In the genomic region with DNA sequence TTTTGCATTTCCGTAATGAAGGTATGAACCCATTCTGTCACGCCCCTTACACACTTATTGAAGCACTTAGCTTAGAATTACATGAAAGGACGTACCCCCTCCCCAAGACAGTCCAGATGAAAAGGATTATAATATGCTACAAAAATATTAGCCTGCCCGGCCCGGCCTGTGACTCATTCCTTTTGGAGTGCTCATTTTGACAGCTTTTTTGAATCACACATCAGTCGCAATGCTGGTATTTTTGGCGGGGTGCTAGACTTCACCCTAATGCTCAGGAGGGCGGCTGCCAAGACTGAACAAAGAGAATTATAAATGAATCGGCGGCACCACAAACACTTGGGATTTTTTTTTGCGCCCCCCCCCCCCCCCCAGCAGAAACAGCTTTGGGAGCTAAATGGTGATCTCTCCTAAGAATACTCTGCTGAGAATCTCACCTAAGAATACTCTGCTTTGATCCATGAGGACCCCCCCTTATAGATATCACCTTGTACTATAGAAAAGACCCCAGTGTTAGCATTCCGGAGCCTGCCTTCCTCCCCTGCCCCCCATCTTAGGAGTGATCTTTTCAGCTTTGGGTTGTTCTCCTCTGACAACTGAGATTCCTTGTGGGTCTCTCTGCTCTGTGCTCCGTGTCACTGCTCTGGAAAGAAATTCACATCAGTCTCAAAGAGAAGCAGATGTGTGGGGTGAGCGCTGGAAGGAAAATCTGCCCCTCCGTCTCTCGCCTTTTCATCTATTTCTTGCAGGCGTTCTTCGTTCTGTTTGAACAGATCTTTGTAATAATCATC, we compare ENCODE assay signal across 9 mouse cellular contexts. TPM values are rescaled to one million over a fixed set of nuclear protein-coding genes. Genes with fewer than 3 reads are reported as not detected.
A peak's percentile ranks its signal among the peaks of the same experiment; 100 is the strongest.
DNase-seq lines count a peak whose midpoint lies in the region; ATAC-seq and TF ChIP-seq lines count a peak whose summit lies in the region.
"Had no signal": no experiment of that assay in that cellular context is flagged by ENCODE, and none has a peak within 500 bp of the region (broad histone marks: within the 10 kb centered on the region; RNA-seq: fewer than 3 reads in every experiment).

No protein-coding gene starts in this region.

- 0 out of 2 replicates have a peak overlapping the region, but pooled peaks have one; percentile 20 for H3K4me2 ChIP-seq in stomach, postnatal 0 days (replicated peaks; ENCODE audit: low read depth)

- peak; percentile 41 for DNase-seq in gastrocnemius, adult 2 months
- no peak for DNase-seq in gastrocnemius, adult 18-20 months (ENCODE audit: low spot score)
- peak; percentile 33 for DNase-seq in right cerebral cortex, adult 2 months (ENCODE audit: low spot score in 2 of 2)
- DNase-seq in right cerebral cortex, postnatal 4 days, result no peak
- peak; percentile 23 to 47 for DNase-seq in layer of hippocampus, postnatal 10 days (ENCODE audit: low spot score in 2 of 2)
- no peak for DNase-seq in stomach, postnatal 0 days (ENCODE audit: low spot score)
- no peak for DNase-seq in left cerebral cortex, postnatal 4 days
- no peak for DNase-seq in urinary bladder, postnatal 25 days (ENCODE audit: low spot score)
- DNase-seq: kidney, postnatal 25 days had no signal

- no peaks in the 10 kb centered on the region for H3K27me3 ChIP-seq in stomach, postnatal 0 days (ENCODE audit: control insufficient read depth, insufficient read depth, low read length)

- H3K36me3 ChIP-seq in stomach, postnatal 0 days (ENCODE audit: control insufficient read depth, insufficient read depth, low read length), result no peaks in the 10 kb centered on the region

- no peak for TF ChIP-seq CTCF in gastrocnemius, adult 2 months (IDR thresholded peaks at IDR 0.05)
- TF ChIP-seq CTCF in stomach, postnatal 0 days (IDR thresholded peaks at IDR 0.05; ENCODE audit: low read depth), result no peak

- no peak for TF ChIP-seq EP300 in stomach, postnatal 0 days (optimal IDR thresholded peaks at IDR 0.05)

- intact Hi-C loops in gastrocnemius, adult 2 months (cut with DNase I), result no loop called here
- intact Hi-C loops in left cerebral cortex, postnatal 4 days (cut with DNase I), result no loop called here

- H3K27ac ChIP-seq in gastrocnemius, adult 2 months, result peak overlapping the region; percentile 24; the same call in 1 of the 2 replicates
- H3K27ac ChIP-seq in stomach, postnatal 0 days (replicated peaks), result 0 out of 2 replicates have a peak overlapping the region, but pooled peaks have one; percentile 13

- no peaks in the 10 kb centered on the region for H3K9me3 ChIP-seq in stomach, postnatal 0 days (ENCODE audit: control insufficient read depth, low read length)

- WGBS in stomach, postnatal 0 days, result 31% methylated on average over 18 of the region's 18 CpGs

- no peak overlapping the region for H3K9ac ChIP-seq in stomach, postnatal 0 days (ENCODE audit: low read length)

- peak; percentile 48; the same call in 1 of the 2 replicates for ATAC-seq in stomach, postnatal 0 days (ENCODE audit: low FRiP score, low TSS enrichment)

- peaks cover 2% of the 10 kb centered on the region; the same call in 1 of the 2 replicates for H3K4me1 ChIP-seq in stomach, postnatal 0 days (replicated peaks; ENCODE audit: control insufficient read depth, insufficient read depth)

- no peak overlapping the region for H3K4me3 ChIP-seq in gastrocnemius, adult 2 months
- no peak overlapping the region for H3K4me3 ChIP-seq in stomach, postnatal 0 days (ENCODE audit: low read depth, low read length)

RNA-seq across cellular contexts. Expression of a gene that starts 15.8 kb away (rescaled TPM):
- 1 to 10 TPM; 6.0 to 7.0 TPM for total RNA-seq in gastrocnemius, adult 2 months (2021)
- total RNA-seq in gastrocnemius, adult 18-20 months (2021), result 1 to 10 TPM; 4.2 to 5.2 TPM
- total RNA-seq in layer of hippocampus, postnatal 10 days (2021), result 10 to 100 TPM; 49.0 to 53.0 TPM
- 2.6 and 3.0 TPM in 2 replicates for polyA plus RNA-seq in stomach, postnatal 0 days (2015; fragmentation: Nextera tagmentation; extraction: Ambion mirVana)
- 10 to 100 TPM; 62.6 to 70.6 TPM for total RNA-seq in left cerebral cortex, postnatal 4 days (2021)

Comparison
In these comparisons a context has a peak if more than half of its experiments do, and no peak if none do; other contexts are left out.
1. DNase-seq: peak in gastrocnemius, adult 2 months (single experiment), right cerebral cortex, adult 2 months (2 of 2) and layer of hippocampus, postnatal 10 days (2 of 2); none in gastrocnemius, adult 18-20 months (single experiment), right cerebral cortex, postnatal 4 days (single experiment), stomach, postnatal 0 days (single experiment), left cerebral cortex, postnatal 4 days (single experiment) and urinary bladder, postnatal 25 days (single experiment).
2. RNA of a gene that starts 15.8 kb away (total RNA-seq): 62.6 to 70.6 TPM in left cerebral cortex, postnatal 4 days and 49.0 to 53.0 TPM in layer of hippocampus, postnatal 10 days; 6.0 to 7.0 TPM in gastrocnemius, adult 2 months and 4.2 to 5.2 TPM in gastrocnemius, adult 18-20 months; every median in the first group is over 4 times any median in the second.